Mouse (Mus musculus) midbrain, embryonic 12.5 days (tissue): ENCODE measurements around the gene Cdk17. TPM values are rescaled to one million over a fixed set of nuclear protein-coding genes. Genes with fewer than 3 reads are reported as not detected.

Experiments
- ATAC-seq: fragments of 200-750 bp; cut with Nextera tagmentation; 2 replicates; pipeline ENCODE4 v1.8.0; 2017; ENCODE audit warnings: low read depth, moderate TSS enrichment, moderate library complexity; ENCODE audit not compliant: low FRiP score
- H3K27ac ChIP-seq: fragments of 300-500 bp; sonication (generic); replicated peaks from 2 replicates; pipeline ENCODE4 v1.5.1; 2016; ENCODE audit warnings: mild to moderate bottlenecking
- H3K27me3 ChIP-seq: fragments of 300-500 bp; sonication (generic); 2 replicates; pipeline ENCODE4 v1.6.1; 2016; ENCODE audit warnings: mild to moderate bottlenecking
- H3K36me3 ChIP-seq: fragments of 300-500 bp; sonication (generic); 2 replicates; pipeline ENCODE4 v1.6.1; 2016
- H3K4me1 ChIP-seq: fragments of 300-500 bp; sonication (generic); 2 replicates; pipeline ENCODE4 v1.6.1; 2016
- H3K4me2 ChIP-seq: fragments of 300-500 bp; sonication (generic); replicated peaks from 2 replicates; pipeline ENCODE4 v1.6.1; 2016; ENCODE audit warnings: mild to moderate bottlenecking, moderate library complexity
- H3K4me3 ChIP-seq: fragments of 300-500 bp; sonication (generic); 2 replicates; pipeline ENCODE4 v1.5.1; 2016; ENCODE audit warnings: mild to moderate bottlenecking
- H3K9ac ChIP-seq: fragments of 300-500 bp; sonication (generic); replicated peaks from 2 replicates; pipeline ENCODE4 v1.6.1; 2016; ENCODE audit warnings: mild to moderate bottlenecking, moderate library complexity
- H3K9me3 ChIP-seq: fragments of 300-500 bp; sonication (generic); 2 replicates; pipeline ENCODE4 v1.6.1; 2016; ENCODE audit warnings: mild to moderate bottlenecking
- WGBS: fragments of 180-500 bp; shearing (Covaris S2); methylation state at CpG from one replicate; pipeline ENCODE4 v1.1.7; 2016; 5-methylcytosine and 5-hydroxymethylcytosine counted together
- polyA plus RNA-seq: library from polyadenylated mRNA; unstranded; fragments of >200 nt; fragmentation: Nextera tagmentation; extraction: Ambion mirVana; gene quantifications from 2 replicates; pipeline ENCODE4 v1.2.1, GENCODE M21; 2016

Gene Cdk17
- polyA plus RNA-seq, 1 experiment from 2014 or later, result 44.0 TPM

DNA sequence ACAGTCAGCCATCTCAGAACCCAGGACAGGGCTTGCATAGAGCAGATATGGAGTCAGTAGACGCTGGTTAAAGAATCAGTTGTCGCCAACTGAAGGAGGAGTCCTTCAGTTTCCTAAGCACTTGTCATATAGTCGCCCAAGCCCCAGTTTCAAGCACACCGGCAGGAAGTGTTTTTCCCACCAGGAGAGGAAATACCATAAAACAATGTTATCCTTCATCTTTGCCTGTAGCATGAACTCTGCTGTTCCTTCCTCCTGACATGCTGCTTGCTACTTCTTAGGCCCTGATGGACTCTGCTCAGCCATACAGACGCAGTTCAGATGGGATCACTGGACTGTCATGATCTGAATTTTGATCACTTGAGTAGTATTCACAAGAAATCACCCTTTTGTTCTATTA is 124.8 kb downstream of the Cdk17 start:
- H3K27ac ChIP-seq, result no peak overlapping the region
- peaks cover 4% of the 10 kb centered on the region; the same call in 1 of the 2 replicates for H3K4me1 ChIP-seq
- no peak overlapping the region for H3K4me3 ChIP-seq
- no peaks in the 10 kb centered on the region for H3K36me3 ChIP-seq
- WGBS, result 84% methylated on average over 5 of the region's 5 CpGs
- no peak overlapping the region for H3K4me2 ChIP-seq
- ATAC-seq, result no peak
- no peak overlapping the region for H3K9ac ChIP-seq
- no peaks in the 10 kb centered on the region for H3K9me3 ChIP-seq
- no peaks in the 10 kb centered on the region for H3K27me3 ChIP-seq

- WGBS, result 91% methylated on average over 8 of the region's 8 CpGs
- no peak overlapping the region for H3K4me3 ChIP-seq
- no peaks in the 10 kb centered on the region for H3K36me3 ChIP-seq
- H3K27me3 ChIP-seq, result no peaks in the 10 kb centered on the region
- H3K9me3 ChIP-seq, result no peaks in the 10 kb centered on the region
- H3K4me1 ChIP-seq, result peaks cover 4% of the 10 kb centered on the region
- ATAC-seq, result no peak
- H3K4me2 ChIP-seq, result no peak overlapping the region
- H3K27ac ChIP-seq, result no peak overlapping the region
- H3K9ac ChIP-seq, result no peak overlapping the region
Observed at GRCm38 (mm10) chr10:93287551-93288145, 127.0 kb downstream of the Cdk17 start.

DNA sequence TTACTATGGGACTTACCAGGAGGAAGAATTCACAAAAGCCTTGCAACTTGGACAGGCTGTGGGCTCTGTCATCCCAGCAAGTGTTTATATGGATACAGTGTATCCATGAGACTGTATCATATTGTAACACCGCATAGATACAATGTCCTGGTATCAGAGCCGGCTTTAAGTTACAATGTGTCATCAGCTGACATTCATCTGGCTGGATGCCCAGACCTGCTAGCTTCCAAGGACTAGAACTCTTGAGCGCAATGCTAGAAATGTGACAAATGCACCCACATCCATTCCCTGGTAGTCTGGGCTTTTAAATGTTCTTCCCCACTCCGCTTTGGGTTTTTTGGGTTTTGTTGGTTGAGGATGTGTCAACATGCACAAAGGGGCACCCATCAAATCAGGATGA is 127.7 kb downstream of the Cdk17 start:
- Histone ChIP-seq H3K27me3 (no peaks in the 10 kb centered on the region), H3K9ac (no peak overlapping the region), H3K36me3 (no peaks in the 10 kb centered on the region), H3K9me3 (no peaks in the 10 kb centered on the region), H3K27ac (no peak overlapping the region), H3K4me2 (no peak overlapping the region), H3K4me3 (no peak overlapping the region), H3K4me1 (peaks cover 4% of the 10 kb centered on the region)
- 86% methylated on average over 4 of the region's 4 CpGs for WGBS
- no peak for ATAC-seq

DNA sequence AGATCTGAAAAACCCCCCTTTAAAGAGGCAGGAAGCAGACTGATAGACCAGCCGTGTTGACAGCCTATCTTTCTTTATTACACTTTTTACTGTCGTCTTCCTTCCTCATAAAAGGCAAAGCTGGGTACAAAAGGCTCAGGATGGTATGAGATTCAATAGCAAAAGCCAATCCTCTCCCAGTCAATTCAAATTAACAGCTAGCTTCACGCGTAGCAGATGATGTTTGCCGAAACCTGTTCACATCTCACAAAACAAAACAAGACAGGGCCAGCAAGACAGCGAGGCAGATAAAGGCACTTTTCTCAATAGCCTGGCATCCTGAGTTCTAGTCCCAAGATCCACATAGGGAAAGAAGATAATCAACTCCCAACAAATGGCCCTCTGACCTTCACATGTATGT is 128.7 kb downstream of the Cdk17 start:
- Histone ChIP-seq H3K9me3 (no peaks in the 10 kb centered on the region), H3K4me3 (no peak overlapping the region), H3K27ac (no peak overlapping the region), H3K36me3 (no peaks in the 10 kb centered on the region), H3K4me1 (peaks cover 4% of the 10 kb centered on the region), H3K9ac (0 out of 2 replicates have a peak overlapping the region, but pooled peaks have one; percentile 24), H3K27me3 (no peaks in the 10 kb centered on the region), H3K4me2 (no peak overlapping the region)
- ATAC-seq, result no peak
- WGBS, result 61% methylated on average over 6 of the region's 6 CpGs

- Histone ChIP-seq H3K36me3 (no peaks in the 10 kb centered on the region), H3K4me3 (no peak overlapping the region), H3K27me3 (no peaks in the 10 kb centered on the region), H3K4me1 (peaks cover 10% of the 10 kb centered on the region), H3K9me3 (no peaks in the 10 kb centered on the region), H3K27ac (no peak overlapping the region), H3K4me2 (no peak overlapping the region), H3K9ac (no peak overlapping the region)
- ATAC-seq, result no peak
- WGBS, result 32% methylated on average over 7 of the region's 7 CpGs
Observed at GRCm38 (mm10) chr10:93291352-93291751, 130.7 kb downstream of the Cdk17 start.

- H3K4me3 ChIP-seq, result no peak overlapping the region
- H3K9me3 ChIP-seq, result no peaks in the 10 kb centered on the region
- WGBS, result 3% methylated on average over 6 of the region's 6 CpGs
- H3K27ac ChIP-seq, result no peak overlapping the region
- no peaks in the 10 kb centered on the region for H3K27me3 ChIP-seq
- ATAC-seq, result no peak
- no peak overlapping the region for H3K9ac ChIP-seq
- H3K4me1 ChIP-seq, result peaks cover 10% of the 10 kb centered on the region
- no peaks in the 10 kb centered on the region for H3K36me3 ChIP-seq
- no peak overlapping the region for H3K4me2 ChIP-seq
Observed at GRCm38 (mm10) chr10:93291843-93292242, 131.2 kb downstream of the Cdk17 start.

GRCm38 (mm10) chr10:93293621-93294020 is 132.9 kb downstream of the Cdk17 start:
- ATAC-seq, result no peak
- no peaks in the 10 kb centered on the region for H3K9me3 ChIP-seq
- 90% methylated on average over 7 of the region's 7 CpGs for WGBS
- peaks cover 10% of the 10 kb centered on the region for H3K4me1 ChIP-seq
- H3K27ac ChIP-seq, result no peak overlapping the region
- H3K27me3 ChIP-seq, result no peaks in the 10 kb centered on the region
- no peak overlapping the region for H3K9ac ChIP-seq
- H3K36me3 ChIP-seq, result no peaks in the 10 kb centered on the region
- no peak overlapping the region for H3K4me3 ChIP-seq
- H3K4me2 ChIP-seq, result no peak overlapping the region

- WGBS, result 69% methylated on average over 20 of the region's 20 CpGs
- ATAC-seq, result no peak
- no peak overlapping the region for H3K4me2 ChIP-seq
Observed at GRCm38 (mm10) chr10:93294547-93295219, 134.0 kb downstream of the Cdk17 start.

DNA sequence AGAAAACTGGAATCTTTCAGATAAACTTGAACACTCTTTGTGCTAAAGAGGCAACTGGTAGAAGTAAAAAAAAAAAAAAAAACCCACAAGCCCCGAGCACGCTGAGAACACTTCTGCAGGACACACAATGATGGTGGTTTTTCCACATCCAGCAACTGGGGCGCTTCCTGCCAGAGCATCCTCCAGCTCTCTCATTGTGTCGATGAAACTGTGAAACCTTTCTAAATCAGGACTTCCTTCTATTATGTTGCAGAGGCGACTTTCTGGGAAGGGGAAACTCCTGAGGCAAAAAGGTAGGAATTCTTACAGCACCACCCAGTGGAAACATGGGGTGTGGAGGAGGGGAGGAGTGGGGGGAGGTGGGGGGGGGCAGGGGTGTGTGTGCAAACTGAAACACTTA is 137.1 kb downstream of the Cdk17 start:
- no peak overlapping the region for H3K9ac ChIP-seq
- no peak for ATAC-seq
- no peaks in the 10 kb centered on the region for H3K9me3 ChIP-seq
- H3K4me3 ChIP-seq, result no peak overlapping the region
- H3K27ac ChIP-seq, result no peak overlapping the region
- H3K27me3 ChIP-seq, result no peaks in the 10 kb centered on the region
- 49% methylated on average over 5 of the region's 5 CpGs for WGBS
- H3K4me2 ChIP-seq, result no peak overlapping the region
- no peaks in the 10 kb centered on the region for H3K36me3 ChIP-seq
- H3K4me1 ChIP-seq, result peaks cover 6% of the 10 kb centered on the region; the same call in 1 of the 2 replicates

More at GRCm38 (mm10) chr10:93294547-93295219, 134.0 kb downstream of the Cdk17 start:
- H3K27ac ChIP-seq, result no peak overlapping the region
- H3K4me3 ChIP-seq, result no peak overlapping the region
- peaks cover 10% of the 10 kb centered on the region for H3K4me1 ChIP-seq
- H3K9me3 ChIP-seq, result no peaks in the 10 kb centered on the region
- H3K36me3 ChIP-seq, result no peaks in the 10 kb centered on the region
- no peaks in the 10 kb centered on the region for H3K27me3 ChIP-seq
- H3K9ac ChIP-seq, result no peak overlapping the region

GRCm38 (mm10) chr10:93298208-93298607 is 137.5 kb downstream of the Cdk17 start:
- Histone ChIP-seq H3K27ac (no peak overlapping the region), H3K36me3 (no peaks in the 10 kb centered on the region), H3K4me1 (peaks cover 6% of the 10 kb centered on the region; the same call in 1 of the 2 replicates), H3K4me3 (no peak overlapping the region), H3K9me3 (no peaks in the 10 kb centered on the region), H3K9ac (no peak overlapping the region), H3K4me2 (no peak overlapping the region), H3K27me3 (no peaks in the 10 kb centered on the region)
- WGBS, result 61% methylated on average over 7 of the region's 7 CpGs
- ATAC-seq, result no peak

DNA sequence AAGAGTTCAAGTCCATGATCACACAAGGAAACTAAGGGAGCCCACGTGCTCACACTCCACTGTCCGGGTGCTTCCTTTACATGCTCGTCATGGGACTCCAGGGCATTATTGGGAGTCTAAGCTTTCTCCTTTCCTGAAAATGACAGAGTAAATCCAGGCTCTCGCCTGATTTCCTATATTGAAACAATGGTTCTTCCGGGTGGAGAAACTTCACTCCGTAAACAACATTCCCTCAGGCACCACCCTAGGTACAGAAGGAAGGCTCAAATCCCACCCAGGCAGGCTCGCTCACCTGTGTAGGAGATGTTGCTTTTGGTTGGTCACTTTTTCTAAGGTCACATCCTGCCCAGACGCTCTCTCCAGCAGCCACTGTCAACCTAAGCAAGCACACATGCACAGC is 141.2 kb downstream of the Cdk17 start:
- Histone ChIP-seq H3K4me3 (no peak overlapping the region), H3K4me2 (no peak overlapping the region), H3K27ac (no peak overlapping the region), H3K4me1 (no peaks in the 10 kb centered on the region), H3K27me3 (no peaks in the 10 kb centered on the region), H3K9me3 (no peaks in the 10 kb centered on the region), H3K9ac (no peak overlapping the region), H3K36me3 (no peaks in the 10 kb centered on the region)
- WGBS, result 80% methylated on average over 8 of the region's 8 CpGs
- ATAC-seq, result no peak

DNA sequence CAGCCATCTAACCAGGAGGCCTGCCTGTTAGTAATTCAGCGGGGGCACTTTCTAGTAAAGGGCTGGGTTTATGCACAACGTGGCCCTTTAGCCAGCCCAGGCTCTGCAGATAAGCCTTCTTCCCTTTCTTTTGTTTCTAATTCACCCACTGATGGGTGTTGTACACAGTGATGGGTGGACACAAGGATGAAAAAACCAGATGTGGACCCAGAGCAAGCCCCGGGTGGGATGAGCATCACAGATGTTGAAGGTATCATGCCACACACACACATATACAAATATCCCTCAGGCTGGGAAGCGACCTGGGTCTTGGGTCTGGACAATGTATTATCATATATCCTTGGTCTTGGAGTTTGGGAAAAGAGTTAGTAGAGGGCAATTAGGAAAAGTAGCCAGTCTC is 142.6 kb downstream of the Cdk17 start:
- no peak overlapping the region for H3K4me3 ChIP-seq
- H3K9ac ChIP-seq, result no peak overlapping the region
- no peaks in the 10 kb centered on the region for H3K36me3 ChIP-seq
- no peak for ATAC-seq
- no peaks in the 10 kb centered on the region for H3K9me3 ChIP-seq
- H3K4me2 ChIP-seq, result no peak overlapping the region
- WGBS, result 75% methylated on average over 4 of the region's 4 CpGs
- no peak overlapping the region for H3K27ac ChIP-seq
- H3K27me3 ChIP-seq, result no peaks in the 10 kb centered on the region; the same call in 1 of the 2 replicates
- no peaks in the 10 kb centered on the region for H3K4me1 ChIP-seq
